Mouse (Mus musculus): ENCODE measurements at regions not wholly inside any gene's neighbourhood (a gene's known extent, or its start where the extent isn't known, plus 50 kb on each side); places are given as distances from the start of the nearest gene placed in this dataset.

DNA sequence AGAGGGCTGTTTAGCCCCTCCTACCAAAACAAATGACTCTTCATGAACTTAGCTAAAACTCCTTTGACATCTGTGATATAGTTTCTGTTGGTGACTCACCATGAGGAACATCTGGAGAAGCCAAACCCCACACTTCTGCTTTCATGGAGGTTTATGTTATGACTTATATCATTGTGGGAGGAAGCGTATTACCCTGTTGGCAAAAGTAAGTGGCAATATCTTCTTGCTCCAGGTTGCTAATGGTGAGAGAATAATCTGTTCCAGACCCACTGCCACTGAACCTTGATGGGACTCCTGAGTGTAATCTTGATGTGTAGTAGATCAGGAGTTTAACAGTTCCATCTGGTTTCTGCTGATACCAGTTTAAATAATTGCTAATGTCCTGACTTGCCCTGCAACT, 1096.2 kb upstream of the Tacstd2 start:
- Histone ChIP-seq H3K4me2 (ENCODE audit: low read depth, low read length) (no peak overlapping the region), H3K27ac (replicated peaks; ENCODE audit: low read depth, low read length) (no peak overlapping the region), H3K4me1 (ENCODE audit: control insufficient read depth, insufficient read depth, low read length) (no peaks in the 10 kb centered on the region), H3K27me3 (ENCODE audit: control insufficient read depth, insufficient read depth, low read length) (no peaks in the 10 kb centered on the region), H3K36me3 (replicated peaks; ENCODE audit: control insufficient read depth, insufficient read depth, low read depth, low read length) (no peaks in the 10 kb centered on the region), H3K9me3 (replicated peaks; ENCODE audit: control insufficient read depth, low read length) (no peaks in the 10 kb centered on the region), H3K9ac (replicated peaks; ENCODE audit: low read length) (no peak overlapping the region), H3K4me3 (ENCODE audit: low read depth, low read length) (no peak overlapping the region)
- WGBS = 88% methylated on average over 1 of the region's 1 CpGs
- ATAC-seq (replicated peaks; ENCODE audit: insufficient number of reproducible peaks, low FRiP score, low TSS enrichment, low read depth) (no peak), DNase-seq (ENCODE audit: low spot score) (no peak)

DNA sequence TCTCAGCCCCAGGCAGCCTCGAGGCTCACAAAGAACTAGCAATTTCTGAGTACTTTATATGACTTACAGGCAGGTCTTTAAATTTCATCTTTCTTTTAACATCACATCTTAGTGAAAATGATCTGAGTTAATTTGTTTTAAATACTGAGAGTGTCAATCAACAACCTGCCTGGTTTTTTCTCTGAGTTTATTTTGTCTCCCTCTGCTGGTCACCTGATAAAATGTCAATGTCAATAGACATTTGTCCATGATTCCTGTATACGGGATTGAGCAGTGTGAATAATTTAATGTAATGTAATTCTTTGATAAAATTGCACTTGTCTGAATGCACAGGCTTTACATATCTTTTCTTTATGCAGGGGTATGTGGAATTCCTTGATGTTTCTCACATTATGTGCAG, 1070.4 kb upstream of the Tacstd2 start:
- no peaks in the 10 kb centered on the region for H3K27me3 ChIP-seq (ENCODE audit: control insufficient read depth, insufficient read depth, low read length)
- no peaks in the 10 kb centered on the region for H3K36me3 ChIP-seq (replicated peaks; ENCODE audit: control insufficient read depth, insufficient read depth, low read depth, low read length)
- H3K4me1 ChIP-seq (ENCODE audit: control insufficient read depth, insufficient read depth, low read length) = no peaks in the 10 kb centered on the region
- no peak overlapping the region for H3K9ac ChIP-seq (replicated peaks; ENCODE audit: low read length)
- DNase-seq (ENCODE audit: low spot score) (no peak), ATAC-seq (replicated peaks; ENCODE audit: insufficient number of reproducible peaks, low FRiP score, low TSS enrichment, low read depth) (no peak)
- H3K4me3 ChIP-seq (ENCODE audit: low read depth, low read length) = no peak overlapping the region
- H3K27ac ChIP-seq (replicated peaks; ENCODE audit: low read depth, low read length) = no peak overlapping the region
- WGBS = 69% methylated on average over 2 of the region's 2 CpGs
- no peaks in the 10 kb centered on the region for H3K9me3 ChIP-seq (replicated peaks; ENCODE audit: control insufficient read depth, low read length)
- H3K4me2 ChIP-seq (ENCODE audit: low read depth, low read length) = no peak overlapping the region
